28 mouse cellular contexts compared by ENCODE assay signal in the genomic region with DNA sequence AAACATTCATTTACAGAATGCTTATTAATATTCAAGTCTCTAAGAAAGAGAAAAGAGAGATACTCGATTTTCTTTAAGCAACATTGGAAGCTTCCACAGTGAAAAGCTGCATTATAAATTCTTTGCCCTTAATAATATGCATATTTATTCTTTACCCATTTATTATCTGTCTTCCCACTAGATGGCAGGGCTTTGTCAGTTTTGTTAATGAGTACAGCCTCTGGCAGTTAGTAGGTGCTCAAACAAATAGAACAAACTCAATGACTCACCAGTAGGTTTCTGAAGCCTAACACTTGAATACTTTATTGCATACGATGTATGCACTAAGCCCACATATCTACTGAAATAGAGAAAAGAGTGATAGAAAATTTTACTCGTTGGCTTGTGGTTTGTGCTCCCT.
DNase-seq lines count a peak whose midpoint lies in the region; ATAC-seq and TF ChIP-seq lines count a peak whose summit lies in the region.
"Had no signal": no experiment of that assay in that cellular context is flagged by ENCODE, and none has a peak within 500 bp of the region (broad histone marks: within the 10 kb centered on the region; RNA-seq: fewer than 3 reads in every experiment).

No protein-coding gene starts in this region.

- H3K4me3 ChIP-seq in kidney, postnatal 0 days (replicated peaks; ENCODE audit: low read depth, low read length), result no peak overlapping the region
- H3K4me3 ChIP-seq: embryonic facial prominence, embryonic 12.5 days; erythroblast, embryonic 14.5 days; heart, embryonic 15.5 days; hindbrain, embryonic 15.5 days; intestine, embryonic 15.5 days; limb, embryonic 13.5 days; liver, embryonic 12.5 days; midbrain, embryonic 13.5 days; neural tube, embryonic 12.5 days had no signal

- no peak overlapping the region for H3K4me2 ChIP-seq in kidney, postnatal 0 days (ENCODE audit: low read length)
- H3K4me2 ChIP-seq: embryonic facial prominence, embryonic 12.5 days; heart, embryonic 15.5 days; hindbrain, embryonic 15.5 days; intestine, embryonic 15.5 days; limb, embryonic 13.5 days; liver, embryonic 12.5 days; midbrain, embryonic 13.5 days; neural tube, embryonic 12.5 days had no signal

- whole genome bisulfite sequencing in kidney, postnatal 0 days, result 86% methylated on average over 3 of the region's 3 CpGs

- no peak for ATAC-seq in kidney, postnatal 0 days (replicated peaks; ENCODE audit: low FRiP score, low read depth)
- ATAC-seq: activated CD4-positive, CD25-positive, alpha-beta regulatory T cell, adult 4 months; forebrain, embryonic 14.5 days; intestine, embryonic 15.5 days; liver, embryonic 12.5 days; midbrain, embryonic 13.5 days had no signal

- H3K36me3 ChIP-seq in kidney, postnatal 0 days (ENCODE audit: insufficient read depth, low read length), result no peaks in the 10 kb centered on the region
- H3K36me3 ChIP-seq: embryonic facial prominence, embryonic 12.5 days; heart, embryonic 15.5 days; hindbrain, embryonic 15.5 days; intestine, embryonic 15.5 days; limb, embryonic 13.5 days; liver, embryonic 12.5 days; midbrain, embryonic 13.5 days; neural tube, embryonic 12.5 days had no signal

- no peak overlapping the region for H3K9ac ChIP-seq in kidney, postnatal 0 days (ENCODE audit: low read depth, low read length)
- H3K9ac ChIP-seq: embryonic facial prominence, embryonic 12.5 days; heart, embryonic 15.5 days; hindbrain, embryonic 15.5 days; intestine, embryonic 15.5 days; limb, embryonic 13.5 days; liver, embryonic 12.5 days; midbrain, embryonic 13.5 days; neural tube, embryonic 12.5 days had no signal

- no peaks in the 10 kb centered on the region for H3K27me3 ChIP-seq in kidney, postnatal 0 days (ENCODE audit: insufficient read depth, low read length)
- H3K27me3 ChIP-seq: embryonic facial prominence, embryonic 12.5 days; heart, embryonic 15.5 days; hindbrain, embryonic 15.5 days; intestine, embryonic 15.5 days; limb, embryonic 13.5 days; liver, embryonic 12.5 days; midbrain, embryonic 13.5 days; neural tube, embryonic 12.5 days had no signal

- H3K9me3 ChIP-seq in kidney, postnatal 0 days (replicated peaks; ENCODE audit: low read length), result no peaks in the 10 kb centered on the region
- H3K9me3 ChIP-seq: embryonic facial prominence, embryonic 12.5 days; heart, embryonic 15.5 days; hindbrain, embryonic 15.5 days; intestine, embryonic 15.5 days; limb, embryonic 13.5 days; liver, embryonic 12.5 days; midbrain, embryonic 13.5 days; neural tube, embryonic 12.5 days had no signal

- no peak overlapping the region for H3K27ac ChIP-seq in kidney, postnatal 0 days
- H3K27ac ChIP-seq: embryonic facial prominence, embryonic 12.5 days; heart, embryonic 15.5 days; hindbrain, embryonic 15.5 days; intestine, embryonic 15.5 days; limb, embryonic 13.5 days; liver, embryonic 12.5 days; midbrain, embryonic 13.5 days; neural tube, embryonic 12.5 days; stomach, postnatal 0 days had no signal

- peak; percentile 26 for TF ChIP-seq CTCF in kidney, postnatal 0 days (IDR thresholded peaks at IDR 0.05; ENCODE audit: low read depth)

- DNase-seq in cerebellum, adult 9-10 months, result peak; percentile 31
- DNase-seq in cerebellum, postnatal 25 days, result no peak
- no peak for DNase-seq in kidney, postnatal 0 days (ENCODE audit: low spot score)
- DNase-seq in kidney, adult 8-10 months, result no peak
- peak; percentile 15 for DNase-seq in A20 (ENCODE audit: low read depth, low spot score)
- peak; percentile 50 for DNase-seq in brain, adult 2 months (ENCODE audit: low read depth, low spot score)
- DNase-seq in urinary bladder, postnatal 10 days (ENCODE audit: low spot score), result no peak
- DNase-seq in urinary bladder, postnatal 14 days (ENCODE audit: low spot score), result no peak
- DNase-seq: adrenal gland, postnatal 10 days; cerebellum, adult 9-11 months; gastrocnemius, postnatal 25 days; heart, postnatal 4 days; kidney, postnatal 36 days; lung, adult 18-20 months; lung, postnatal 10 days; right cerebral cortex, postnatal 14 days had no signal

- no peaks in the 10 kb centered on the region for H3K4me1 ChIP-seq in kidney, postnatal 0 days (replicated peaks; ENCODE audit: insufficient read depth, low read length)
- H3K4me1 ChIP-seq: embryonic facial prominence, embryonic 12.5 days; heart, embryonic 15.5 days; hindbrain, embryonic 15.5 days; intestine, embryonic 15.5 days; limb, embryonic 13.5 days; liver, embryonic 12.5 days; midbrain, embryonic 13.5 days; neural tube, embryonic 12.5 days had no signal

Comparison
In these comparisons a context has a peak if more than half of its experiments do, and no peak if none do; other contexts are left out.
1. DNase-seq: peak in cerebellum, adult 9-10 months (single experiment), A20 (single experiment) and brain, adult 2 months (single experiment); none in cerebellum, postnatal 25 days (0 of 2), kidney, postnatal 0 days (single experiment), kidney, adult 8-10 months (0 of 2), urinary bladder, postnatal 10 days (single experiment) and urinary bladder, postnatal 14 days (single experiment).